Mouse (Mus musculus): Measurements from ENCODE around the gene Fto.

DNA sequence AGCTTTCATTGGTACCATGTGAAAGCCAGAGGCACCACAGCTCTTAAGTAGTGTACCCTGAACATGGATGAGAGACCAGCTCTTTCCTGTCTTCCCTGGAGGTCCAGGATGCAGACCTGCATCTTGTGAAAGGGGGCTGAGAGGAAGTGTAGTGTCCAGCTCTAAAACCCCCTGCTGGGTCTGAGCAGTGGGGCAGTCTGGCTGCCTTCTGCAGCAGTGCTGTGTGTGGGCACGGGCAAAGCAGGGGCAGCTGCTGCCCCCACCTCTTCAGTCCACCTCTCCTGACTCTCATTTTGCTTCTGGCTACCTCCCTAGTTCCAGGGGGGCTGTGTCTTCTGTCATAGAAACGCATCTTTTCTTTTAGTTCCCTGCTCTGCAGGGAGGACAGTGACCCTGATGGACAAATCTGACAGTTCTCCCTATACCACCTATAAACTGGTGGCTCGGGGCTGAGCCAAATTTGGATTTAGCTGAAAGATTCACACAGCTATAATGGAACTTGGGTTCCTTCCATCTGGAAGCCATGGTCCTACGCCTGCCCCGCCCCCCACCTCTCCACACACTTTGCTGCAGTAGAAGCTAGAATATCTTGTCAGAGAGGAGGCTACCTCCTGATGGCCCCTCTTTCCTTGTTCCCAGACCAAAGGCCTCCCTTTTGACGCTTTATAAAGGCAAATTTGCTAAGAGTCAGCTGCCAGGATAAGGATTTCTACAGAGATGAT is 371.4 kb downstream of the Fto start:
- TF ChIP-seq CTCF (IDR thresholded peaks at IDR 0.05; ENCODE audit: low read depth, low read length), result no peak
- TF ChIP-seq GATA2 (IDR thresholded peaks at IDR 0.05; ENCODE audit: borderline replicate concordance, low read depth, low read length), result no peak
- no peak for TF ChIP-seq POLR2AphosphoS5 (IDR thresholded peaks at IDR 0.05; ENCODE audit: insufficient replicate concordance, low read depth, low read length)
- TF ChIP-seq GATA1 (IDR thresholded peaks at IDR 0.05; ENCODE audit: borderline replicate concordance, low read length), result no peak

All from G1E (cell line).